Mouse (Mus musculus): ENCODE results near the gene Zfpm1.

DNA sequence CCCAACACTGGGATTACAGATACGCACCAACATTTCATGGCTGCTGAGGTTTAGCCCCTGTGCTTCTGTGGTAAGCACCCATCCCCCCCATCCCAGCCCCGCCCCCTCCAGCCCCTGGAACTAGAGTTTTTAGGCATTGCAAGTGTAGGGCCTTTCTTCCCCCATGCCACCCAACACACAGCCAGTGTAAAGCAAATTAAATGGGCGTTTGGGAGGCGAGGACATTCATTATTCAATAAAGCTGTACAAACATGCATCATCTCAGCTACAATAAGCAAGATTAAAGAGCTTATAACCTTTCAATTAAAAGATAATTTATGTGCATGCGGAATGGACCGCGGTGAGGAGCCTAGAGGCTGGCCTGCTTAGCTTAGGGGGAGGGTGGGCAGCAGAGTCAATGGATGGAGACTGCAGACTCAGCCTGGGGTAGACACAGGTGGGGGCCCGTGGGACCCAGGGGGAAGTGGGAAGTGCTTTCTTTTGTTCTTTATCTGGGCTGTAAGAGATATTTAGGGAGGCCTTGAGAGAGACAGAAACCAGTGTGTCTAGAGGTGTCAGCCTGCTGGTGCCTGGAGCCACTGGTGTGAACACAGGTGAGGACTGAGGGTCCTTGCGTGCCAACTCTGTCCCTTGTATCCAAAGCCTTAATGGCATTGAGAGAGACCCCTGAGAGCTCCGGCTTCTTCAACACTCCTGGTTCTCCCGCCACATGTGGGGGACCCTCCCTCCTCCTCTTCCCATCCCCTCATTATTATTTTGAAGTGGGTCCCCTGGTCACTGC is 68.6 kb downstream of the Zfpm1 start:
- TF ChIP-seq POLR2A (IDR thresholded peaks at IDR 0.05; ENCODE audit: control insufficient read depth, low read depth, low read length) (no peak), CTCF (IDR thresholded peaks at IDR 0.05; ENCODE audit: control insufficient read depth, insufficient read depth, insufficient replicate concordance, low read depth, low read length) (no peak)

Data from testis, adult 2 months (tissue).